Comparison of ENCODE assay signal across 26 mouse cellular contexts in the genomic region with DNA sequence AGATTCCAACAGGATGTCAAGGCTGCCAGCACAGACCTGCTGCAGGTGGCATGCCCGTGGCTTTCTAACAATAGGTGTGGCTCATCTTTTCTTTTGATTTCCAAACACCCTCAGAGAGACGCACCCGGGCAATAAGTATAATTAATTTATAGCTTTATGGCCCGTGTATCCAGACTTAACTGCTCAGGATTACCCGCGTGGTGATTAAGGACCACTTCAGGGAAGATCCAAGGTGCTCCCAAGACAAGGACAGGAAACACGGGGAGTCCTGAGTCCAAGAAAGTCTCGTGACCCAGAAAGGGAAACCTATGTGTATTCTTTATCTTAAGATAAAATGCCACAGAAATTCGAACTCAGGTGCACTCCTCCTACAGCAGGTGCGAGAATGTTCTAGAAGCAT.
"Had no signal": no experiment of that assay in that cellular context is flagged by ENCODE, and none has a peak within 500 bp of the region (broad histone marks: within the 10 kb centered on the region; RNA-seq: fewer than 3 reads in every experiment).

No protein-coding gene starts in this region.

- ATAC-seq: hindbrain, embryonic 16.5 days; inflammation-experienced regulatory T-cells, adult 6 months; liver, embryonic 12.5 days had no signal

- H3K9ac ChIP-seq: heart, embryonic 12.5 days; hindbrain, embryonic 12.5 days; hindbrain, embryonic 14.5 days; kidney, embryonic 15.5 days; limb, embryonic 13.5 days; limb, embryonic 15.5 days; liver, embryonic 12.5 days had no signal

- H3K27ac ChIP-seq: gastrocnemius, adult 2 months; heart, embryonic 10.5 days; hindbrain, embryonic 10.5 days; hindbrain, embryonic 12.5 days; hindbrain, embryonic 14.5 days; kidney, embryonic 15.5 days; kidney, postnatal 0 days; limb, embryonic 13.5 days; limb, embryonic 15.5 days; liver, embryonic 12.5 days had no signal

- H3K4me3 ChIP-seq: gastrocnemius, adult 2 months; heart, embryonic 10.5 days; heart, embryonic 12.5 days; hindbrain, embryonic 10.5 days; hindbrain, embryonic 12.5 days; kidney, embryonic 15.5 days; limb, embryonic 13.5 days; limb, embryonic 15.5 days; liver, embryonic 12.5 days had no signal

- H3K9me3 ChIP-seq: heart, embryonic 10.5 days; limb, embryonic 13.5 days; limb, embryonic 15.5 days had no signal

- H3K4me1 ChIP-seq: heart, embryonic 10.5 days; heart, embryonic 12.5 days; hindbrain, embryonic 12.5 days; kidney, embryonic 15.5 days; liver, embryonic 12.5 days had no signal

- H3K4me2 ChIP-seq: heart, embryonic 12.5 days; hindbrain, embryonic 12.5 days; hindbrain, embryonic 14.5 days; kidney, embryonic 15.5 days; limb, embryonic 13.5 days; limb, embryonic 15.5 days; liver, embryonic 12.5 days had no signal

- DNase-seq: gastrocnemius, adult 2 months; gastrocnemius, postnatal 10 days; gastrocnemius, postnatal 25 days; heart, adult 18-20 months; heart, postnatal 10 days; heart, postnatal 4 days; kidney, adult 11 months; kidney, adult 2 months; kidney, adult 9 months; kidney, postnatal 14 days; kidney, postnatal 36 days; layer of hippocampus, adult 9-11 months; layer of hippocampus, postnatal 36 days; left cerebral cortex, postnatal 4 days had no signal

- H3K27me3 ChIP-seq: heart, embryonic 12.5 days; hindbrain, embryonic 12.5 days; kidney, embryonic 15.5 days; limb, embryonic 13.5 days; limb, embryonic 15.5 days; liver, embryonic 12.5 days had no signal
